Mouse (Mus musculus): Measurements from ENCODE around the gene Rps21. TPM values are rescaled to one million over a fixed set of nuclear protein-coding genes. Genes with fewer than 3 reads are reported as not detected.

Rps21 gene
- polyA plus RNA-seq (2014; fragmentation: Illumina TruSeq; extraction: RNeasy Lipid Tissue Mini Kit (QIAGEN cat#74804); ENCODE audit: low read depth, low replicate concordance) = 633 TPM

GRCm38 (mm10) chr2:180257001-180257521 is at the start of gene Rps21:
Gene Rps21 (plus strand): TSS chr2:180257377.

GRCm38 (mm10) chr2:180225762-180226378 is 31.3 kb upstream of the Rps21 start, which contains the start of gene Lama5:
Gene Lama5 (minus strand): TSS chr2:180225859.

GRCm38 (mm10) chr2:180273394-180274244 is 16.4 kb downstream of the Rps21 start, which contains the start of gene Cables2:
Gene Cables2 (minus strand): TSS chr2:180273496.

GRCm38 (mm10) chr2:180289440-180290108 is 32.4 kb downstream of the Rps21 start, which contains the start of gene Rbbp8nl:
Gene Rbbp8nl (minus strand): TSS chr2:180289879.

Other genes starting within 250 kb of the Rps21 start
- 53.8 TPM for gene Lsm14b, start 232.4 kb upstream of the Rps21 start, polyA plus RNA-seq (2014; fragmentation: Illumina TruSeq; extraction: RNeasy Lipid Tissue Mini Kit (QIAGEN cat#74804); ENCODE audit: low read depth, low replicate concordance)
- gene Psma7, start 214.9 kb upstream of the Rps21 start, polyA plus RNA-seq (2014; fragmentation: Illumina TruSeq; extraction: RNeasy Lipid Tissue Mini Kit (QIAGEN cat#74804); ENCODE audit: low read depth, low replicate concordance) = 210 TPM
- gene Ss18l1, start 214.9 kb upstream of the Rps21 start, polyA plus RNA-seq (2014; fragmentation: Illumina TruSeq; extraction: RNeasy Lipid Tissue Mini Kit (QIAGEN cat#74804); ENCODE audit: low read depth, low replicate concordance) = 3.1 TPM
- gene Mtg2, start 186.8 kb upstream of the Rps21 start, polyA plus RNA-seq (2014; fragmentation: Illumina TruSeq; extraction: RNeasy Lipid Tissue Mini Kit (QIAGEN cat#74804); ENCODE audit: low read depth, low replicate concordance) = 43.1 TPM
- gene Hrh3, start 152.9 kb upstream of the Rps21 start, polyA plus RNA-seq (2014; fragmentation: Illumina TruSeq; extraction: RNeasy Lipid Tissue Mini Kit (QIAGEN cat#74804); ENCODE audit: low read depth, low replicate concordance) = not detected
- 43.3 TPM for gene Osbpl2, start 138.1 kb upstream of the Rps21 start, polyA plus RNA-seq (2014; fragmentation: Illumina TruSeq; extraction: RNeasy Lipid Tissue Mini Kit (QIAGEN cat#74804); ENCODE audit: low read depth, low replicate concordance)
- 94.5 TPM for gene Adrm1, start 85.9 kb upstream of the Rps21 start, polyA plus RNA-seq (2014; fragmentation: Illumina TruSeq; extraction: RNeasy Lipid Tissue Mini Kit (QIAGEN cat#74804); ENCODE audit: low read depth, low replicate concordance)
- 105 TPM for gene Lama5, start 31.5 kb upstream of the Rps21 start, polyA plus RNA-seq (2014; fragmentation: Illumina TruSeq; extraction: RNeasy Lipid Tissue Mini Kit (QIAGEN cat#74804); ENCODE audit: low read depth, low replicate concordance)
- gene Cables2, start 16.1 kb downstream of the Rps21 start, polyA plus RNA-seq (2014; fragmentation: Illumina TruSeq; extraction: RNeasy Lipid Tissue Mini Kit (QIAGEN cat#74804); ENCODE audit: low read depth, low replicate concordance) = 15.7 TPM
- not detected for gene Rbbp8nl, start 32.5 kb downstream of the Rps21 start, polyA plus RNA-seq (2014; fragmentation: Illumina TruSeq; extraction: RNeasy Lipid Tissue Mini Kit (QIAGEN cat#74804); ENCODE audit: low read depth, low replicate concordance)
- 0.79 TPM for gene Gata5, start 77.3 kb downstream of the Rps21 start, polyA plus RNA-seq (2014; fragmentation: Illumina TruSeq; extraction: RNeasy Lipid Tissue Mini Kit (QIAGEN cat#74804); ENCODE audit: low read depth, low replicate concordance)
- gene Slco4a1, start 198.9 kb downstream of the Rps21 start, polyA plus RNA-seq (2014; fragmentation: Illumina TruSeq; extraction: RNeasy Lipid Tissue Mini Kit (QIAGEN cat#74804); ENCODE audit: low read depth, low replicate concordance) = not detected
- gene Ntsr1, start 242.6 kb downstream of the Rps21 start, polyA plus RNA-seq (2014; fragmentation: Illumina TruSeq; extraction: RNeasy Lipid Tissue Mini Kit (QIAGEN cat#74804); ENCODE audit: low read depth, low replicate concordance) = not detected